Mouse (Mus musculus): ENCODE results near the gene Rps6. TPM values are rescaled to one million over a fixed set of nuclear protein-coding genes. Genes with fewer than 3 reads are reported as not detected.

Rps6 gene
- total and polyA plus RNA-seq, 3 experiments, result 1,648 to 3,142 TPM; not detected in 1

DNA sequence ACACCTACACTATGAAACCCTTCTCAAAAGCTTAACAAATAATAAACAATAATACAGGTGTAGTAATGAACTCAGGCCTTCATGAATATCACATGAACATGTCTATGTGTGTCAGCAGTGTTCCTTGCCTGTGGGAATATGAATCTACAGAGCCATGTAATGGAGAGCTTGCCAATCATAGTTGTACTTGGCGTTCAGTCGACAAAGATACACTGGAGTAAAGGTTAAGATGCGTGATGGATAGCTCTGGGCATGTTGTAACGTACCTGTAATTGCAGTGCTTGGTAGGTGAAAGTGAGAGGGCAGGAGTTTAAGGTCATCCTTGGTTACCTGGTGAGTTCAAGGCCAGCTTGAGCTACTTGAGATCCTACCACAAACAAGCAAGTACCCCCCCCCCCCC is 24.0 kb upstream of the Rps6 start:
- no peak overlapping the region for H3K9ac ChIP-seq (ENCODE audit: control insufficient read depth, low read depth, low read length, poor library complexity, severe bottlenecking)
- H3K27me3 ChIP-seq (ENCODE audit: control insufficient read depth in 1 of 2, insufficient read depth in 2 of 2, low read length in 2 of 2), result 0 out of 4 replicates have a peak, but pooled peaks cover 0 to 1% of the 10 kb centered on the region in 2 experiments
- H3K36me3 ChIP-seq (ENCODE audit: control insufficient read depth in 1 of 2, insufficient read depth in 2 of 2, low read length in 2 of 2), result peaks cover 0 to 2% of the 10 kb centered on the region in 2 experiments; a peak in 1 of 4 replicates
- no peaks in the 10 kb centered on the region for H3K9me3 ChIP-seq (replicated peaks; ENCODE audit: insufficient read depth, low read length)
- H3K27ac ChIP-seq (ENCODE audit: control insufficient read depth, low read depth, low read length), result no peak overlapping the region
- TF ChIP-seq POLR2A (IDR thresholded peaks at IDR 0.05; ENCODE audit: control insufficient read depth in 1 of 2, insufficient read depth in 1 of 2, low read depth in 1 of 2, low read length in 2 of 2, poor library complexity in 1 of 2) (no peak), ZKSCAN1 (IDR thresholded peaks at IDR 0.05; ENCODE audit: low read depth, low read length) (no peak), UBTF (IDR thresholded peaks at IDR 0.05; ENCODE audit: borderline replicate concordance, insufficient read depth, low read depth, low read length) (no peak), TAL1 (IDR thresholded peaks at IDR 0.05; ENCODE audit: low read length) (no peak), MYC (IDR thresholded peaks at IDR 0.05; ENCODE audit: low read depth, low read length) (no peak), RAD21 (IDR thresholded peaks at IDR 0.05; ENCODE audit: low read depth, low read length) (no peak), MAFK (IDR thresholded peaks at IDR 0.05; ENCODE audit: borderline replicate concordance, low read depth, low read length) (no peak), MAZ (IDR thresholded peaks at IDR 0.05; ENCODE audit: low read depth, low read length) (no peak), ZC3H11A (IDR thresholded peaks at IDR 0.05; ENCODE audit: low read depth, low read length) (no peak), ZNF384 (IDR thresholded peaks at IDR 0.05; ENCODE audit: low read depth, low read length) (no peak), SMC3 (IDR thresholded peaks at IDR 0.05; ENCODE audit: low read depth, low read length) (no peak), GABPA (IDR thresholded peaks at IDR 0.05; ENCODE audit: low read depth, low read length) (no peak)
- no peaks in the 10 kb centered on the region for H3K79me2 ChIP-seq (ENCODE audit: control insufficient read depth, insufficient read depth, low read length, poor library complexity)
- no peak overlapping the region for H3K4me3 ChIP-seq (ENCODE audit: control insufficient read depth in 1 of 2, insufficient read depth in 1 of 2, low read depth in 2 of 2, low read length in 2 of 2)
- peaks cover 0 to 2% of the 10 kb centered on the region in 2 experiments; a peak in 2 of 4 replicates for H3K4me1 ChIP-seq (ENCODE audit: control insufficient read depth in 1 of 2, insufficient read depth in 2 of 2, low read length in 2 of 2)
- DNase-seq (ENCODE audit: low read depth, low spot score), result no peak

- Histone ChIP-seq H3K9me3 (replicated peaks; ENCODE audit: insufficient read depth, low read length) (no peaks in the 10 kb centered on the region), H3K79me2 (ENCODE audit: control insufficient read depth, insufficient read depth, low read length, poor library complexity) (no peaks in the 10 kb centered on the region; the same call in 1 of the 2 replicates), H3K36me3 (ENCODE audit: control insufficient read depth in 1 of 2, insufficient read depth in 2 of 2, low read length in 2 of 2) (peaks cover 0 to 5% of the 10 kb centered on the region in 2 experiments; a peak in 1 of 4 replicates), H3K27ac (ENCODE audit: control insufficient read depth, low read depth, low read length) (no peak overlapping the region), H3K4me1 (ENCODE audit: control insufficient read depth in 1 of 2, insufficient read depth in 2 of 2, low read length in 2 of 2) (peaks cover 2 to 8% of the 10 kb centered on the region in 2 experiments; a peak in 2 of 4 replicates), H3K27me3 (ENCODE audit: control insufficient read depth in 1 of 2, insufficient read depth in 2 of 2, low read length in 2 of 2) (0 out of 4 replicates have a peak, but pooled peaks cover 0 to 1% of the 10 kb centered on the region in 2 experiments), H3K4me3 (ENCODE audit: control insufficient read depth in 1 of 2, insufficient read depth in 1 of 2, low read depth in 2 of 2, low read length in 2 of 2) (no peak overlapping the region), H3K9ac (ENCODE audit: control insufficient read depth, low read depth, low read length, poor library complexity, severe bottlenecking) (no peak overlapping the region)
- DNase-seq (ENCODE audit: low read depth, low spot score), result no peak
- TF ChIP-seq MAX (IDR thresholded peaks at IDR 0.05; ENCODE audit: low read length), result no peak
- no peak for TF ChIP-seq TCF12 (IDR thresholded peaks at IDR 0.05; ENCODE audit: low read depth, low read length)
- no peak for TF ChIP-seq MEF2A (IDR thresholded peaks at IDR 0.05; ENCODE audit: extremely low read depth, insufficient replicate concordance, low read depth, low read length, poor library complexity, severe bottlenecking)
- no peak for TF ChIP-seq KAT2A (conservative IDR thresholded peaks at IDR 0.05; ENCODE audit: low read depth, low read length)
- no peak for TF ChIP-seq ELF1 (IDR thresholded peaks at IDR 0.05; ENCODE audit: low read depth, low read length)
- TF ChIP-seq CHD2 (IDR thresholded peaks at IDR 0.05; ENCODE audit: low read length), result no peak
- no peak for TF ChIP-seq UBTF (IDR thresholded peaks at IDR 0.05; ENCODE audit: borderline replicate concordance, insufficient read depth, low read depth, low read length)
- no peak for TF ChIP-seq GATA1 (IDR thresholded peaks at IDR 0.05; ENCODE audit: low read depth, low read length)
- TF ChIP-seq TBP (IDR thresholded peaks at IDR 0.05; ENCODE audit: low read depth, low read length), result no peak
These were observed 22.3 kb upstream of the Rps6 start for GRCm38 (mm10) chr4:86879477-86879876.

Data from MEL (cell line).